Mouse (Mus musculus) liver, embryonic 12.5 days (tissue): Measurements from ENCODE around the gene Tomm20. TPM values are rescaled to one million over a fixed set of nuclear protein-coding genes. Genes with fewer than 3 reads are reported as not detected.

ENCODE experiments used
- ATAC-seq: fragments of 200-750 bp; cut with Nextera tagmentation; 2 replicates; pipeline ENCODE4 v1.8.0; 2017; ENCODE audit warnings: moderate number of reproducible peaks, mild to moderate bottlenecking, moderate library complexity
- H3K27ac ChIP-seq: fragments of 300-500 bp; sonication (generic); 2 replicates; pipeline ENCODE4 v1.5.1; 2016; ENCODE audit warnings: mild to moderate bottlenecking
- H3K27me3 ChIP-seq: fragments of 300-500 bp; sonication (generic); replicated peaks from 2 replicates; pipeline ENCODE4 v1.6.1; 2016; ENCODE audit warnings: mild to moderate bottlenecking, moderate library complexity
- H3K36me3 ChIP-seq: fragments of 300-500 bp; sonication (generic); 2 replicates; pipeline ENCODE4 v1.6.1; 2016; ENCODE audit warnings: mild to moderate bottlenecking, moderate library complexity
- H3K4me1 ChIP-seq: fragments of 300-500 bp; sonication (generic); 2 replicates; pipeline ENCODE4 v1.6.1; 2016
- H3K4me2 ChIP-seq: fragments of 300-500 bp; sonication (generic); 2 replicates; pipeline ENCODE4 v1.6.1; 2016; ENCODE audit warnings: mild to moderate bottlenecking, moderate library complexity
- H3K4me3 ChIP-seq: fragments of 300-500 bp; sonication (generic); 2 replicates; pipeline ENCODE4 v1.5.1; 2016; ENCODE audit warnings: mild to moderate bottlenecking, moderate library complexity
- H3K9ac ChIP-seq: fragments of 300-500 bp; sonication (generic); 2 replicates; pipeline ENCODE4 v1.6.1; 2016; ENCODE audit warnings: mild to moderate bottlenecking, moderate library complexity
- H3K9me3 ChIP-seq: fragments of 300-500 bp; sonication (generic); replicated peaks from 2 replicates; pipeline ENCODE4 v1.6.1; 2016; ENCODE audit warnings: mild to moderate bottlenecking, moderate library complexity
- WGBS: fragments of 180-500 bp; shearing (Covaris S2); methylation state at CpG from one replicate; pipeline ENCODE4 v1.1.7; 2016; ENCODE audit not compliant: insufficient replicate concordance; 5-methylcytosine and 5-hydroxymethylcytosine counted together
- polyA plus RNA-seq: library from polyadenylated mRNA; unstranded; fragments of >200 nt; fragmentation: Nextera tagmentation; extraction: Ambion mirVana; gene quantifications from 2 replicates; pipeline ENCODE4 v1.2.1, GENCODE M21; 2016

Gene Tomm20
- polyA plus RNA-seq, 1 experiment from 2014 or later = 232 TPM

DNA sequence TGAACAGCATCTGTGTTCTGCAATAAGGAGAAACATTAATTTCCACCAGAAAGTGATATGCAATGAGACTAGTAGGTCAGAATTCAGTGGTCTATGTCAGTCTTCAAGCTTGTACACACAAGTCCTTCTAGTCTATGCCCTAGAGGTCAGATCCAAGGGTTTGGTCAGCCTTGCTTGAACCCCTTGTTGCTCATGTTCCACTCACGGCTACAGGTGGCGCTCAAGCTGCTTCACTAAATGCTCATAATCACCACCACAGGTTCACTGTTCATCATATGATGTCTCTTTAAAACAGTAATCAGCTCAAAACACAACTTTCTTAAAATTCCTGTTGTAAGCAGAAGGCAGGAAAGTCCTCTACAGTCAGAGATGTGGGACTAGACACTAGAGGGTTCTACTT lies 3.9 kb upstream of the Tomm20 start:
- H3K27ac ChIP-seq = no peak overlapping the region
- ATAC-seq = no peak
- H3K4me2 ChIP-seq = no peak overlapping the region
- peaks cover 68% of the 10 kb centered on the region for H3K36me3 ChIP-seq
- H3K9ac ChIP-seq = no peak overlapping the region
- peaks cover 15% of the 10 kb centered on the region for H3K4me1 ChIP-seq
- H3K9me3 ChIP-seq = no peaks in the 10 kb centered on the region
- WGBS = 73% methylated on average over 2 of the region's 2 CpGs
- H3K4me3 ChIP-seq = no peak overlapping the region
- no peaks in the 10 kb centered on the region for H3K27me3 ChIP-seq

- peaks cover 54% of the 10 kb centered on the region for H3K36me3 ChIP-seq
- no peaks in the 10 kb centered on the region for H3K27me3 ChIP-seq
- H3K4me3 ChIP-seq = peak overlapping the region; percentile 91; the same call in 1 of the 2 replicates
- H3K9ac ChIP-seq = no peak overlapping the region
- 81% methylated on average over 7 of the region's 7 CpGs for WGBS
- ATAC-seq = no peak
- H3K4me1 ChIP-seq = peaks cover 43% of the 10 kb centered on the region
- H3K27ac ChIP-seq = no peak overlapping the region
- H3K9me3 ChIP-seq = no peaks in the 10 kb centered on the region
- peak overlapping the region; percentile 79 for H3K4me2 ChIP-seq
Measured at GRCm38 (mm10) chr8:126946444-126946843, 800 bp upstream of the Tomm20 start.

GRCm38 (mm10) chr8:126944781-126945691 lies 608 bp downstream of the Tomm20 start:
- Histone ChIP-seq H3K4me3 (peak overlapping the region; percentile 91), H3K27ac (peak overlapping the region; percentile 83), H3K36me3 (peaks cover 50% of the 10 kb centered on the region), H3K9me3 (no peaks in the 10 kb centered on the region), H3K4me1 (peaks cover 44% of the 10 kb centered on the region), H3K4me2 (peak overlapping the region; percentile 79), H3K9ac (peak overlapping the region; percentile 94), H3K27me3 (no peaks in the 10 kb centered on the region)
- peak; percentile 54 for ATAC-seq
- under 1% methylated on average over 46 of the region's 46 CpGs for WGBS

- 40% methylated on average over 7 of the region's 7 CpGs for WGBS
- Histone ChIP-seq H3K4me2 (peak overlapping the region; percentile 79), H3K4me1 (peaks cover 44% of the 10 kb centered on the region), H3K9ac (peak overlapping the region; percentile 94), H3K4me3 (peak overlapping the region; percentile 91), H3K27me3 (no peaks in the 10 kb centered on the region), H3K9me3 (no peaks in the 10 kb centered on the region), H3K36me3 (peaks cover 50% of the 10 kb centered on the region), H3K27ac (peak overlapping the region; percentile 83; the same call in 1 of the 2 replicates)
- no peak for ATAC-seq
Measured at GRCm38 (mm10) chr8:126943565-126943964, 2.1 kb downstream of the Tomm20 start.

- Histone ChIP-seq H3K9ac (no peak overlapping the region), H3K27ac (no peak overlapping the region), H3K27me3 (no peaks in the 10 kb centered on the region), H3K9me3 (no peaks in the 10 kb centered on the region), H3K4me2 (no peak overlapping the region), H3K4me3 (no peak overlapping the region), H3K4me1 (peaks cover 25% of the 10 kb centered on the region), H3K36me3 (peaks cover 86% of the 10 kb centered on the region)
- WGBS = 82% methylated on average over 3 of the region's 3 CpGs
- ATAC-seq = no peak
Measured at GRCm38 (mm10) chr8:126937337-126937736, 8.3 kb downstream of the Tomm20 start.

DNA sequence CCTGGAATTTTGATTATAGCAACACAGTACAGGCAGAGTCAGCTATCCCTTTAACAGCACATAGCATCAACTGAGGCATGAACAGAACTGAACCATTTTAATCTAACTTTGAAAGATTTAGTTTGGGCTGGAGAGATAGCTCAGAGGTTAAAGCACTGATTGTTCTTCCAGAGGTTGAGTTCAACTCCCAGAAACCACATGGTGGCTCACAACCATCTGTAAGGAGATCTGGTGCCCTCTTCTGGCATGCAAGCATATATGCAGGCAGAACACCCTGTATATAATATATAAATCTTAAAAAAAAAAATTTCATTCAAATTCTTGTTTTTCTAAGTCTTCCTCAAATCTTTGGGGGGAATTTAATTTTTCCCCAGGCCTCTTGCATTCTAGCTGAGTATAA lies 9.7 kb downstream of the Tomm20 start:
- Histone ChIP-seq H3K27me3 (no peaks in the 10 kb centered on the region), H3K4me3 (no peak overlapping the region), H3K36me3 (peaks cover 93% of the 10 kb centered on the region), H3K4me1 (peaks cover 28% of the 10 kb centered on the region), H3K27ac (no peak overlapping the region), H3K4me2 (no peak overlapping the region), H3K9ac (no peak overlapping the region), H3K9me3 (no peaks in the 10 kb centered on the region)
- no peak for ATAC-seq

- no peak overlapping the region for H3K4me2 ChIP-seq
- peaks cover 95% of the 10 kb centered on the region for H3K36me3 ChIP-seq
- no peak overlapping the region for H3K27ac ChIP-seq
- H3K9me3 ChIP-seq = no peaks in the 10 kb centered on the region
- peaks cover 28% of the 10 kb centered on the region for H3K4me1 ChIP-seq
- H3K9ac ChIP-seq = no peak overlapping the region
- ATAC-seq = no peak
- no peaks in the 10 kb centered on the region for H3K27me3 ChIP-seq
- 86% methylated on average over 2 of the region's 2 CpGs for WGBS
- H3K4me3 ChIP-seq = no peak overlapping the region
Measured at GRCm38 (mm10) chr8:126935387-126935786, 10.3 kb downstream of the Tomm20 start.

- Histone ChIP-seq H3K4me3 (no peak overlapping the region), H3K4me2 (no peak overlapping the region), H3K4me1 (peaks cover 33% of the 10 kb centered on the region), H3K9me3 (no peaks in the 10 kb centered on the region), H3K27ac (peak overlapping the region; percentile 51; the same call in 1 of the 2 replicates), H3K9ac (no peak overlapping the region), H3K27me3 (no peaks in the 10 kb centered on the region), H3K36me3 (peaks cover 87% of the 10 kb centered on the region)
- ATAC-seq = no peak
- 55% methylated on average over 1 of the region's 1 CpGs for WGBS
Measured at GRCm38 (mm10) chr8:126932656-126933055, 13.0 kb downstream of the Tomm20 start.

DNA sequence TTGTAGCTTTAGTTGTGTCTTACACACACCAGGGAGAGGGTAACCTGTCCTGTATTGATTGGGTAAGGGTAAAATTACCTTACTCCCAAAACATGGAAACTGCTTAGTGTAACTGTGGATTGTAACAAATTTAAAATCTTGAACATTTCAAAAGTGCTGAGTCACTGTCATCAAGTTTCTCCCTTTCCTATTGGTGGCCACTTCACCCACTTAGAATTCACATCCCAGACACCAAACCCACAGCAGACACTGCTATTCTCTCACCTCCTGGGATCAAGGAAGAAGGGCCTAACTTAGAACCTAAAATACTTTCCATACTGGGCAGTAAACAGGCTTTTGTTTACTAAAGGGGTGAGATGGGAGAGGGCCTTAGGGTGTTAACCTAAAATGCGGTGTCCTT lies 13.4 kb downstream of the Tomm20 start:
- Histone ChIP-seq H3K9ac (no peak overlapping the region), H3K27ac (peak overlapping the region; percentile 68), H3K4me2 (no peak overlapping the region), H3K4me3 (no peak overlapping the region), H3K4me1 (peaks cover 33% of the 10 kb centered on the region), H3K9me3 (no peaks in the 10 kb centered on the region), H3K36me3 (peaks cover 83% of the 10 kb centered on the region), H3K27me3 (no peaks in the 10 kb centered on the region)
- ATAC-seq = 0 out of 2 replicates have a peak, but pooled peaks have one; percentile 24
- WGBS = 94% methylated on average over 1 of the region's 1 CpGs

DNA sequence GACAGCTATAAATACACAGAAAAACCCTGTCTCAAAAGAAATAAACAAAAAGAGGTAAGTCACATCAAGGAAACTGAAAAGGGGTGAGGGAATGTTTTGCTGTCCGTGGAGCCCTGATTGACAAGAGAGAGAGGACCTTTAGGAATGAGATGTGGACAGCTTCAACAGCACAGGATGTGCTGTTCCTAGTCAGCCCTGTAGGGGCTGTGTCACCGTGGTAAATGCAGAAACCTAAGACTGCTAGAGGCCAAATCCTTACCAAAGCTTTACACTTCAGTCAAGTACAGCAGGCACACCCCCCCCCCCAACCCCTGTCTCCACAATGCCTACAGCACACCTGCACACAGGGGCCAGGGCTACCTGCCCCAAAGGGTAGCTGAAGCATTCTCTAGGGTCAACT lies 13.9 kb downstream of the Tomm20 start:
- Histone ChIP-seq H3K9me3 (no peaks in the 10 kb centered on the region), H3K9ac (no peak overlapping the region), H3K36me3 (peaks cover 77% of the 10 kb centered on the region), H3K4me1 (peaks cover 33% of the 10 kb centered on the region), H3K4me2 (no peak overlapping the region), H3K27me3 (no peaks in the 10 kb centered on the region), H3K27ac (peak overlapping the region; percentile 68), H3K4me3 (no peak overlapping the region)
- WGBS = 27% methylated on average over 2 of the region's 2 CpGs
- ATAC-seq = peak; percentile 8; the same call in 1 of the 2 replicates

DNA sequence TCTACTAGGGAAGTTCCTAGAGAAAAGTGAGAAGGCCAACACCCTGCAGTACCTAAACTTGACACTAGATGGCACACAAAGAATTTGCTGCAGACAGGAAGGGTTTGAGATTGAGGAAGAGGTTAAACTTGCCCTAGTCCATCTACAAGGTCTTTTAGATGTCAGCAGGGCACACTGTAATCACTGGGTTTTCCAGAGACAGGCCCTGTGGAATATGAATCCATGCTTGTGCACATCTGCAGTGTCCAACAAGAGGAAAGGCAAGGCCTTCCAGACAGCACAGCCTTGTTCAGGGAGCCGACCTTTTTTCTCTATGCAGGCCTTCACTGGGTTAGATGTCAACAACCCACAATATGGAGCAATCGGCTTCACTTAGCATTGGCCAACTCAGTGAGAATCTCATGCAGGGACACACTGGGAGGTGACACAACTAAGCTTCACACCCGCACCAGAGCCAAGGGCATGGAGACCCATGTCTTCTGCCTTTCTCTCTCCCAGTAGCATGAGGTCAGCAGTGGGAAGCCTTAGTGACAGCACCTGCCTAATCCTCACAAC lies 16.0 kb downstream of the Tomm20 start:
- Histone ChIP-seq H3K4me3 (no peak overlapping the region), H3K27ac (peak overlapping the region; percentile 50; the same call in 1 of the 2 replicates), H3K9me3 (no peaks in the 10 kb centered on the region), H3K9ac (no peak overlapping the region), H3K4me2 (no peak overlapping the region), H3K36me3 (peaks cover 59% of the 10 kb centered on the region), H3K27me3 (no peaks in the 10 kb centered on the region), H3K4me1 (peaks cover 33% of the 10 kb centered on the region)
- ATAC-seq = peak; percentile 31; the same call in 1 of the 2 replicates
- 51% methylated on average over 3 of the region's 3 CpGs for WGBS

- Histone ChIP-seq H3K27me3 (no peaks in the 10 kb centered on the region), H3K4me1 (peaks cover 33% of the 10 kb centered on the region), H3K9ac (no peak overlapping the region), H3K36me3 (peaks cover 54% of the 10 kb centered on the region), H3K4me3 (no peak overlapping the region), H3K4me2 (no peak overlapping the region), H3K9me3 (no peaks in the 10 kb centered on the region), H3K27ac (no peak overlapping the region)
- no peak for ATAC-seq
- WGBS = 83% methylated on average over 9 of the region's 10 CpGs
Measured at GRCm38 (mm10) chr8:126928755-126929505, 16.7 kb downstream of the Tomm20 start.
